Mouse (Mus musculus): ENCODE results near the gene Nop53. TPM values are rescaled to one million over a fixed set of nuclear protein-coding genes. Genes with fewer than 3 reads are reported as not detected.

The Nop53 gene
- total and polyA plus RNA-seq, 2 experiments from 2014 or later, result 81.6 to 128 TPM

- Histone ChIP-seq H3K9me3 (replicated peaks; ENCODE audit: control insufficient read depth, low read length) (no peaks in the 10 kb centered on the region), H3K9ac (replicated peaks; ENCODE audit: low read depth, low read length) (no peak overlapping the region), H3K36me3 (replicated peaks; ENCODE audit: control insufficient read depth, insufficient read depth, low read length) (peaks cover 5% of the 10 kb centered on the region; the same call in 1 of the 2 replicates), H3K4me3 (ENCODE audit: low read depth, low read length) (no peak overlapping the region), H3K4me2 (ENCODE audit: low read depth, low read length) (peak overlapping the region; percentile 44), H3K27me3 (ENCODE audit: control insufficient read depth, insufficient read depth, low read length) (no peaks in the 10 kb centered on the region), H3K27ac (ENCODE audit: low read depth) (peak overlapping the region; percentile 83), H3K4me1 (ENCODE audit: control insufficient read depth, insufficient read depth) (peaks cover 13% of the 10 kb centered on the region)
- no peak for ATAC-seq (ENCODE audit: insufficient read depth, low read depth)
- TF ChIP-seq EP300 (IDR thresholded peaks at IDR 0.05; ENCODE audit: low read depth), result no peak
- 11% methylated on average over 3 of the region's 3 CpGs for WGBS
- DNase-seq (ENCODE audit: low spot score), result peak; percentile 56
Measured at GRCm38 (mm10) chr7:15931635-15932034, 14.2 kb downstream of the Nop53 start.

- 61% methylated on average over 2 of the region's 2 CpGs for WGBS
- no peaks in the 10 kb centered on the region for H3K27me3 ChIP-seq (ENCODE audit: control insufficient read depth, insufficient read depth, low read length)
- no peaks in the 10 kb centered on the region for H3K9me3 ChIP-seq (replicated peaks; ENCODE audit: control insufficient read depth, low read length)
- H3K36me3 ChIP-seq (replicated peaks; ENCODE audit: control insufficient read depth, insufficient read depth, low read length), result no peaks in the 10 kb centered on the region
- no peak overlapping the region for H3K9ac ChIP-seq (replicated peaks; ENCODE audit: low read depth, low read length)
- no peak overlapping the region for H3K4me3 ChIP-seq (ENCODE audit: low read depth, low read length)
- TF ChIP-seq CTCF (IDR thresholded peaks at IDR 0.05; ENCODE audit: low read depth), result peak; percentile 25; the same call in 1 of the 2 replicates
- TF ChIP-seq EP300 (IDR thresholded peaks at IDR 0.05; ENCODE audit: low read depth), result no peak
- DNase-seq (ENCODE audit: low spot score) (no peak), ATAC-seq (ENCODE audit: insufficient read depth, low read depth) (no peak)
- no peak overlapping the region for H3K4me2 ChIP-seq (ENCODE audit: low read depth, low read length)
- H3K4me1 ChIP-seq (ENCODE audit: control insufficient read depth, insufficient read depth), result peaks cover 13% of the 10 kb centered on the region
- H3K27ac ChIP-seq (ENCODE audit: low read depth), result no peak overlapping the region
Measured at GRCm38 (mm10) chr7:15930543-15930942, 15.3 kb downstream of the Nop53 start.

GRCm38 (mm10) chr7:15929910-15930309, 16.0 kb downstream of the Nop53 start:
- ATAC-seq (ENCODE audit: insufficient read depth, low read depth) (peak; percentile 65), DNase-seq (ENCODE audit: low spot score) (peak; percentile 67)
- Histone ChIP-seq H3K4me1 (ENCODE audit: control insufficient read depth, insufficient read depth) (peaks cover 13% of the 10 kb centered on the region), H3K4me3 (ENCODE audit: low read depth, low read length) (no peak overlapping the region), H3K9me3 (replicated peaks; ENCODE audit: control insufficient read depth, low read length) (no peaks in the 10 kb centered on the region), H3K4me2 (ENCODE audit: low read depth, low read length) (no peak overlapping the region), H3K27me3 (ENCODE audit: control insufficient read depth, insufficient read depth, low read length) (no peaks in the 10 kb centered on the region), H3K27ac (ENCODE audit: low read depth) (no peak overlapping the region), H3K36me3 (replicated peaks; ENCODE audit: control insufficient read depth, insufficient read depth, low read length) (no peaks in the 10 kb centered on the region), H3K9ac (replicated peaks; ENCODE audit: low read depth, low read length) (no peak overlapping the region)
- 21% methylated on average over 4 of the region's 4 CpGs for WGBS
- peak; percentile 72 for TF ChIP-seq CTCF (IDR thresholded peaks at IDR 0.05; ENCODE audit: low read depth)
- TF ChIP-seq EP300 (IDR thresholded peaks at IDR 0.05; ENCODE audit: low read depth), result no peak

GRCm38 (mm10) chr7:15922220-15922773, 23.6 kb downstream of the Nop53 start, which contains the start of gene Selenow:
Gene Selenow (minus strand): TSS chr7:15922402.
- DNase-seq (ENCODE audit: low spot score), result peak; percentile 94
- Histone ChIP-seq H3K4me1 (ENCODE audit: control insufficient read depth, insufficient read depth) (peaks cover 21% of the 10 kb centered on the region), H3K27me3 (ENCODE audit: control insufficient read depth, insufficient read depth, low read length) (no peaks in the 10 kb centered on the region), H3K9ac (replicated peaks; ENCODE audit: low read depth, low read length) (peak within 1 kb of the TSS; percentile 86), H3K27ac (ENCODE audit: low read depth) (peak within 1 kb of the TSS; percentile 87), H3K36me3 (replicated peaks; ENCODE audit: control insufficient read depth, insufficient read depth, low read length) (peaks cover 25% of the 10 kb centered on the region), H3K4me2 (ENCODE audit: low read depth, low read length) (peak within 1 kb of the TSS; percentile 75), H3K4me3 (ENCODE audit: low read depth, low read length) (peak within 1 kb of the TSS; percentile 83), H3K9me3 (replicated peaks; ENCODE audit: control insufficient read depth, low read length) (no peaks in the 10 kb centered on the region)
- TF ChIP-seq CTCF (IDR thresholded peaks at IDR 0.05; ENCODE audit: low read depth) (no peak), EP300 (IDR thresholded peaks at IDR 0.05; ENCODE audit: low read depth) (peak; percentile 74; the same call in 1 of the 2 replicates)
- 0% methylated on average over 33 of the region's 33 CpGs for WGBS
- ATAC-seq (ENCODE audit: insufficient read depth, low read depth), result peak; percentile 95

GRCm38 (mm10) chr7:15921796-15922195, 24.1 kb downstream of the Nop53 start:
- TF ChIP-seq CTCF (IDR thresholded peaks at IDR 0.05; ENCODE audit: low read depth), result no peak
- TF ChIP-seq EP300 (IDR thresholded peaks at IDR 0.05; ENCODE audit: low read depth), result no peak; the same call in 1 of the 2 replicates
- H3K27me3 ChIP-seq (ENCODE audit: control insufficient read depth, insufficient read depth, low read length), result no peaks in the 10 kb centered on the region
- WGBS, result under 1% methylated on average over 10 of the region's 10 CpGs
- DNase-seq (ENCODE audit: low spot score), result peak; percentile 42
- peak overlapping the region; percentile 87 for H3K27ac ChIP-seq (ENCODE audit: low read depth)
- H3K4me1 ChIP-seq (ENCODE audit: control insufficient read depth, insufficient read depth), result peaks cover 21% of the 10 kb centered on the region
- no peaks in the 10 kb centered on the region for H3K9me3 ChIP-seq (replicated peaks; ENCODE audit: control insufficient read depth, low read length)
- peaks cover 30% of the 10 kb centered on the region for H3K36me3 ChIP-seq (replicated peaks; ENCODE audit: control insufficient read depth, insufficient read depth, low read length)
- peak overlapping the region; percentile 86 for H3K9ac ChIP-seq (replicated peaks; ENCODE audit: low read depth, low read length)
- peak overlapping the region; percentile 83 for H3K4me3 ChIP-seq (ENCODE audit: low read depth, low read length)
- peak; percentile 53 for ATAC-seq (ENCODE audit: insufficient read depth, low read depth)
- peak overlapping the region; percentile 75 for H3K4me2 ChIP-seq (ENCODE audit: low read depth, low read length)
